Mouse (Mus musculus): Measurements from ENCODE around the gene Wrnip1. TPM values are rescaled to one million over a fixed set of nuclear protein-coding genes. Genes with fewer than 3 reads are reported as not detected.

Wrnip1 gene
- polyA plus RNA-seq, 1 experiment = 33.8 TPM

- DNase-seq (ENCODE audit: low spot score) = no peak
Measured at GRCm38 (mm10) chr13:32807624-32808023, 5.8 kb downstream of the Wrnip1 start.

GRCm38 (mm10) chr13:32819241-32819640, 17.4 kb downstream of the Wrnip1 start:
- DNase-seq (ENCODE audit: low spot score) = no peak

- DNase-seq (ENCODE audit: low spot score) = no peak
Measured at GRCm38 (mm10) chr13:32819926-32820325, 18.1 kb downstream of the Wrnip1 start.

- no peak for DNase-seq (ENCODE audit: low spot score)
Measured at GRCm38 (mm10) chr13:32821671-32822070, 19.8 kb downstream of the Wrnip1 start.

- no peak for DNase-seq (ENCODE audit: low spot score)
Measured at GRCm38 (mm10) chr13:32823126-32823525, 21.3 kb downstream of the Wrnip1 start.

- DNase-seq (ENCODE audit: low spot score) = no peak
Measured at GRCm38 (mm10) chr13:32824377-32825330, 22.8 kb downstream of the Wrnip1 start.

GRCm38 (mm10) chr13:32825546-32825945, 23.7 kb downstream of the Wrnip1 start:
- no peak for DNase-seq (ENCODE audit: low spot score)

GRCm38 (mm10) chr13:32827111-32827822, 25.4 kb downstream of the Wrnip1 start:
- DNase-seq (ENCODE audit: low spot score) = no peak

- DNase-seq (ENCODE audit: low spot score) = no peak
Measured at GRCm38 (mm10) chr13:32827951-32828350, 26.1 kb downstream of the Wrnip1 start.

- no peak for DNase-seq (ENCODE audit: low spot score)
Measured at GRCm38 (mm10) chr13:32828886-32829285, 27.0 kb downstream of the Wrnip1 start.

- no peak for DNase-seq (ENCODE audit: low spot score)
Measured at GRCm38 (mm10) chr13:32831505-32832273, 29.9 kb downstream of the Wrnip1 start.

- DNase-seq (ENCODE audit: low spot score) = no peak
Measured at GRCm38 (mm10) chr13:32832776-32833175, 30.9 kb downstream of the Wrnip1 start.

GRCm38 (mm10) chr13:32833237-32833636, 31.4 kb downstream of the Wrnip1 start:
- DNase-seq (ENCODE audit: low spot score) = no peak

GRCm38 (mm10) chr13:32834513-32834912, 32.7 kb downstream of the Wrnip1 start:
- DNase-seq (ENCODE audit: low spot score) = no peak

GRCm38 (mm10) chr13:32839314-32839713, 37.5 kb downstream of the Wrnip1 start:
- no peak for DNase-seq (ENCODE audit: low spot score)

GRCm38 (mm10) chr13:32841349-32841748, 39.5 kb downstream of the Wrnip1 start:
- no peak for DNase-seq (ENCODE audit: low spot score)

- DNase-seq (ENCODE audit: low spot score) = no peak
Measured at GRCm38 (mm10) chr13:32846221-32846620, 44.4 kb downstream of the Wrnip1 start.

GRCm38 (mm10) chr13:32849092-32849491, 47.3 kb downstream of the Wrnip1 start:
- no peak for DNase-seq (ENCODE audit: low spot score)

GRCm38 (mm10) chr13:32849531-32850123, 47.8 kb downstream of the Wrnip1 start:
- no peak for DNase-seq (ENCODE audit: low spot score)

- no peak for DNase-seq (ENCODE audit: low spot score)
Measured at GRCm38 (mm10) chr13:32850156-32850555, 48.3 kb downstream of the Wrnip1 start.

- DNase-seq (ENCODE audit: low spot score) = no peak
Measured at GRCm38 (mm10) chr13:32850668-32851404, 49.0 kb downstream of the Wrnip1 start, which contains the start of gene Serpinb1a. Serpinb1a (minus strand) TSS chr13:32851185.

All from urinary bladder, adult 2 months (tissue).